Mouse (Mus musculus) skeletal muscle tissue, postnatal 0 days (tissue): ENCODE measurements around the gene Adamts14. TPM values are rescaled to one million over a fixed set of nuclear protein-coding genes. Genes with fewer than 3 reads are reported as not detected.

ENCODE experiments used
- polyA plus RNA-seq: library from polyadenylated mRNA; unstranded; fragments of >200 nt; fragmentation: Nextera tagmentation; extraction: Ambion mirVana; gene quantifications from 2 replicates; pipeline ENCODE4 v1.2.1, GENCODE M21; 2015

Gene Adamts14
- 3.9 and 4.3 TPM in 2 replicates for polyA plus RNA-seq

GRCm38 (mm10) chr10:61273081-61273843 lies at the start of gene Adamts14:
Gene Adamts14, minus strand, starts transcription at chr10:61273438.

DNA sequence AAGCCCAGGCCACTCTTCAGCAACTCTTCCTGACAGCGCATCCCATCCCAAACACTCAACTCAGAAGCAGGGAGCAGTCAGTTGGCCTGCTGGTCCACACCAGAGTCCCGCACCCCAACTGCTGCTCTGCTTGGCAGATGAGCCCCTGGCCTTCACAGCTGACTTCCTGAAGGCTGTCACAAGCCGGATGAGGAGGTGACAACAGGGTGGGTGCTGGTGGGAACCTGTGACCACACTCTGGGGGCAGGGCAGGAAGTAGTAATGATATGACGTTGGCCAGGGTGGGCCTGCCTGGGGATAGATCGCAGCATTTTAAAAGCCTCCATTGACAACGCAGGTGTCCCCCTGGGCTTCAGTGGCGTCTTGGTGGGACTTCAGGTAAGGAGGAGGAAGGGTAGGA lies 24.2 kb upstream of the Adamts14 start, which contains the start of gene Prf1:
TSS of gene Prf1 (plus strand) at position 357 of the 400 bp plus-strand sequence.

GRCm38 (mm10) chr10:61171654-61172053 lies 101.6 kb downstream of the Adamts14 start, which contains the start of gene Tbata:
Gene Tbata, plus strand, starts transcription at chr10:61171954.

GRCm38 (mm10) chr10:61147157-61148040 lies 125.8 kb downstream of the Adamts14 start, which contains the start of gene Sgpl1:
Gene Sgpl1, minus strand, starts transcription at chr10:61147703.

Other genes starting within 250 kb of the Adamts14 start
- 22.4 and 25.6 TPM in 2 replicates for gene Pcbd1, start 184.1 kb downstream of the Adamts14 start, polyA plus RNA-seq
- 14.3 and 19.4 TPM in 2 replicates for gene Sgpl1, start 125.7 kb downstream of the Adamts14 start, polyA plus RNA-seq
- 0.18 and 0.24 TPM in 2 replicates for gene Tbata, start 101.5 kb downstream of the Adamts14 start, polyA plus RNA-seq
- not detected in 2 replicates for gene Prf1, start 24.4 kb upstream of the Adamts14 start, polyA plus RNA-seq
- 9.8 and 10.3 TPM in 2 replicates for gene Pald1, start 110.1 kb upstream of the Adamts14 start, polyA plus RNA-seq
- 0.19 and 0.22 TPM in 2 replicates for gene Nodal, start 144.5 kb upstream of the Adamts14 start, polyA plus RNA-seq
- 55.4 and 57.3 TPM in 2 replicates for gene Eif4ebp2, start 179.2 kb upstream of the Adamts14 start, polyA plus RNA-seq
- 18.7 and 19.1 TPM in 2 replicates for gene Lrrc20, start 202.4 kb upstream of the Adamts14 start, polyA plus RNA-seq